Mouse (Mus musculus): Measurements from ENCODE around the gene Gm10639.
"Not testable (repeated sequence)": the region's sequence is repeated elsewhere in the genome, so short reads cannot be mapped to it uniquely, and the experiment has no call there.

DNA sequence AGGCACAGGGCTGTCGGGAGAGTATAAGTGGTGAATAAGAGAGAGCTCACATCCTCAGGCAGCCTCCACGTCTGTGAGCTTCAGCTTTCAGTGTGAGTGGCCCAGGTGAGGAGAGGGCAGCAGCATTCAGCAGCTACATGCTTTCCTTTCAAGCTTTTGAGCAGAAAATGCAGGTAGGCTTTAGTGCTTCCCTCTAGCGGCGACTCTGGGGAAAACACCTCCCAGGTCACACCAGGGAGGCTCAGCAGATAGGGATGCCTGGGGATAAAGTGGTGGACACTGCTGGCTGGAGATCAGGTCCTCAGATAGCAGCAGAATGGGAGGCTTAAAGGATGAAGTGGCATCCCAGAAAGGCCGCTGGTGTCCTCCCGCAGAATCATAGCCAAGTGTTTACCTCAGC, 6.4 kb downstream of the Gm10639 start:
- TF ChIP-seq CTCF (IDR thresholded peaks at IDR 0.05; ENCODE audit: low read depth, low read length), result peak; percentile 65
- TF ChIP-seq GATA1 (IDR thresholded peaks at IDR 0.05; ENCODE audit: borderline replicate concordance, low read length); TAL1 (conservative IDR thresholded peaks at IDR 0.05; ENCODE audit: low read depth, low read length); POLR2AphosphoS5 (IDR thresholded peaks at IDR 0.05; ENCODE audit: insufficient replicate concordance, low read depth, low read length): not testable (repeated sequence)

All from G1E (cell line).